Mouse (Mus musculus) urinary bladder, postnatal 36 days (tissue): ENCODE measurements around the gene Ism2.
"Not testable (repeated sequence)": the region's sequence is repeated elsewhere in the genome, so short reads cannot be mapped to it uniquely, and the experiment has no call there.

Experiments used
- DNase-seq, 2 experiments: peaks; one replicate each; pipeline ENCODE4 v3.0.0; 2022; ENCODE audit warnings: low spot score in 2 of 2, mixed read lengths in 1 of 2

The Ism2 gene

DNA sequence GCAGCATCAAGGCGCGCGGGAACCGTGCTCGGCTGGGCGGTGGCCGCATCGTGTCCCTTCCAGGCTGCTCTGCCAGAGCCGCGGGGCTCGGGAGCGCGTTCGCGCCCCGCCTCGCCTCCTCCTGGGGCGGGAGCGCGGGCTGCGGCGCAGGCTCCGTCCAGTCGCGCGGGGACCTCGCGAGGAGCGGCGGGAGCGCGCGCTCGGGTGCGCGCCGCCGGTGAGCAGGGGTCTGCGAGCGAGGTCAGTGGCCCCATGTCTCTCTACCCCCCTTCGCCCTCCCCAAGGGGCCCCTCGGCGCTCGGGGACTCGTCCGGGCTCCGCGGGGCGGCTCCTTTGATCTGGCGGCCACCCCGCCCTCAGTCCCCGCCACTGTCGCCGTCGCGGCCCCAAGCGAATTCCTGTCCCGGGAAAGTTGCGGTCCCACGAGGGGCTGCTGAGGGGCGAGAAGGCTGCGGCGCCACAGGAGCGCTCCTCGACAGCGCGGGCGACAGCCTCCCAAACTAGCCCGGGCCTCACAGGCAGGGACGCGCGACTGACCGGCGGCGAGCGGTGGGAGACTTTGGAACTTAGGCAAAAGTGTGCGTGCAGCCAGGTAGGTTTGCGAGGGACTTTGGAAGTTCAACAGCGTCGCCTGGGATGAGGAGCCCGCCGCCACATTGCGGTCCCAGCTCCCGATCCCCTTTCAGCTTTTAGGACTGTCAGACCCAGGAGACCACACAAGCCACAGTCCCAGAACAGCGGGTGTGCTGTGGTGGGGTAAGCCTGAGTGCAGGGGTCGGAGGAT lies at the start of gene Ism2:
Gene Ism2 (minus strand): TSS at position 49 of the 784 bp plus-strand sequence.
- DNase-seq = peak in 1 of 2 experiments; percentile 6

DNA sequence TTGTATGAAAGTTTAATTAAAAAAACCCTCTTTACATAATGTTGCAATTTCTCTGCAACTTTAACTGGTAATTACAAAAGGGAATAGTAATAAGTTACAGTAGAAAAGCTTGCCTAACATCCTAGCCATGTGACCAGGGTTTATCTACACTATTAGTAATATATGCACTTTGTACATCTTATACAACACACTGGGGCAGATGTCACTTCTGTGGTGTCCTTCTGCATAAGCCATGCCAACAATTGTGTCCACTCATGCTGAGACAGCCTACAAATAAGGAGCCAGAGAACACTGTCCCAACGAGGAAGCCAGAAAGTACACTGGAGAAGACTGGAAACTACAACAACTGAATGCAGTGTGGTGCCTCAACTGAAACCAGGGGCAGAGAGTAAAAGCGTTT lies 48.5 kb upstream of the Ism2 start:
- DNase-seq = no peak

DNA sequence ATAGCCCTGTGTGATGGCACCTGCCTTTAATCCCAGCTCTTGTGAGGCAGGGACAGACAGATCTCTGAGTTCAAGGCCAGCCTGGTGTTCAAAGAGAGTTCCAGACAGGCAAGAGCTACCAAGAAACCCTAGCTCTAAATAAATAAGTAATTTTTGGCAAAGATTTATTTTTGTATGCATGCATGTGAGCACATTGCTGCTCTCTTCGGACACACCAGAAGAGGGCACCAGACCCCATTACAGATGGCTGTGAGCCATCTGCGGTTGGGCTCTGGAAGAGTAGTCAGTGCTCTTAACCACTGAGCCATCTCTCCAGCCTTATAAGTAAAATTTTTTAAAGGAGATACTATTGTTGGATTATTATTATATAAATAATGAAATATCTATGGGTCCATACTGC lies 48.0 kb upstream of the Ism2 start:
- no peak for DNase-seq

DNA sequence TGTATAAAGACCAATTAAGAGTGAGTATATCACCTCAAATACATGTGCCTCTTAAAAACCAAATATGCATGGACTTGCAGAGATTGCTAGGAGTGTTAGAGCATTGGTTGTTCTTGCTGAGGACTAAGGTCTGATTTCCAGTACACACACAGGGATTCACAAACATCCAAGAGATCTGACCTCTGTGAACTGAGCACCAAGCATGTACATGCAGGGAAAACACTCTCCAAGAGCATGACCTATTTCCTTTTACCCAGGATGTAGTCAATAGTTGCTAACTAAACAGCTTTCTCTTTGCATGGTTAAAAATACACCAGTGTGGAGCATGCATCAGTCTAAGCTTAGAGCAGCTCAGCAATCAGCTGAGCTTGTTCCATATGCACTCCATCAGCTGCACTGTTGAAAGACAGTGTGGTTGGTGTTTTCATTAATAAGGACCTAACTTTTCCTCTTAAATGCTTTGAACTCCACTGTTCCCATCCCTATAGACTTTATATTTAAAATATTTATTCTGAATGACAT lies 43.6 kb upstream of the Ism2 start:
- DNase-seq = no peak

DNA sequence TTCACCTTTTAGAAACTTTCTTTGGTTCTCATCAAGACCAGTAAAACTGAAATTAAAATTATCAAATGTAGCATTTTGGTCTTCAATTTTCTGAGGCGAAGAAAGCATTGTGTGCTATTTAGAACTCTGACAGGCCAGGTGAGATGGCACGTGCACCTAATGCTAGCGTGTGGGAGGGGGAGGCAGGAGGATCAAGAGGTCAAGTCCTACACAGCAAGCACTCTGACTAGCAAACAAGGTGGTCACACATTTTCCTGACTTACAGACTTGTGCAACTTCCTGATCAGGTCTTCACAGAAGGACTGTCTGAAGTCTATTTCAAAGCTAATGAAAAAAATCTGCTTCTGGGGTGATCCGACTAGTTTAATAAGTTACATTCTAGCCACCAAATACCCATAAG lies 38.6 kb upstream of the Ism2 start:
- no peak for DNase-seq

DNA sequence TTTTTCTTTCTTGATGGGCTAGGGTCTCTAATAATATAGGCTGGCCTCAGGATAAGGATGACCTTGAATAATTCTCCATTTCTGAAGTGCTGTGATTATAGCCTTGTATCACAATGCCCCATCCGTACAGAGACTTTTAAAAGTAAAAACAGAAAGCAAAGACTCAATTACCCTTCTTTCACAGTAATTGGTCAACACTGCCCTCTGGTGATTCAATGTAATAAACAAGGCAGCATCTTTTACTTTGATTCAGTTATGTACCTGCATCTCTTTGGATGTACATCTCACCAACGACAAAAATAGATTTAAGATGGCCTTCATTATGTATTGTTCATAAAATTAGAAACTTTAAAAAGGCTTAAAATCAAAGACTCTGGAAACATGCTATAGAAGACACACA lies 35.4 kb upstream of the Ism2 start:
- DNase-seq = no peak

DNA sequence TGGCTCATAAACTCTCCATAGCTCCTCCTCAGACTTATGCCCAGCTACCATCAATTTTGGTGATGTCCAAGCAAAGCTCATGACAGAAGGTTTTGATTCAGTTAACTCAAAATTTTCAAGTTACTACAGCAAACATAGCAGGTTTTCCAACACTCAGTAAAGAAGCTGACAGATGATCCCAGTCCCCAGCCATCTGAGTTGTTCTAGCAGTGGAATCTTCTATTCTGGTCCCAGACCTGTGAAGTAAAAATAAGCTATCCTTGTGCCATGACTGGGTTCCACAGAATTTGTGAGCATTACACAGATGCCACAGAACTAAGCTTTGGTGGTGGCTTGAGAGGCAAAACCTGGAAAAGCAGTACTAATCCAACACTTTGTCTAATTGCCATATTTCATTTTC lies 34.3 kb upstream of the Ism2 start:
- no peak for DNase-seq

DNA sequence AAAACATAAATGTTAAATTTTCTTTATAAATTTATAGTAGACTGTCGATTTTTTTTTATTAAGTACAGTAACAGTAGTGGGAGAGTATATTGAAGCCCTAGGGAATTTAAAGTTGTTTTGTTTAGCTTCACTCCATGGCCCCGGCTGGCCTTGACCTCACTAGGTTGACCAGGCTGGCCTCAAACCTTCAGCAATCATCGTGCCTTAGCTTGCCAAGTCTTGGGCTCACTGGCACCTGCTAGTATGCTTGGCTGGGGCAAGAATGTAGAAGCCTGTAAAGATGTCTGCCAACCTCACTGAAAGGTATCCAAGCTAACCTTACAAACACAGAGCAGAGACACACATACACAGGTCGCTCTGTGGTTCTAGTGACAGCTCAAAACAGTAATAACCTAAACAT lies 33.0 kb upstream of the Ism2 start:
- DNase-seq = no peak

DNA sequence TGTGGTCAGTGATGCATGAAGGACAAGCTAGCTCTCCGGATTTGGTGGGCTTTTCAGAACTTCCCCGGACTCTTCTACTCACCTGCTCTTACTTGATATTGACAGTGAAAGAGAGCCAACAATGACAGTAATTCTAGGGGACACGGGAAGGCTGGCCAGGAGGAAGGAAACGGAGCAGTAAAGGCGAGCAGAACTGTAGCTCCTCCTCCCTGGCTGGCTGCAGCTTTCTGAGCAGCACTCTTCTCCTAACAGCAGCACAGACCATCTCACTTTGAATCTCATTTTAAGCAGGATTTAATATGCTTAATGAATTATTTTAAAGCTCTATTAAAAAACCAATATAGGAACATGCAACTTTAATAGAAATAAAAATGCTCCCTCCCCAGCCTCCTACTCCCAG lies 32.4 kb upstream of the Ism2 start:
- DNase-seq = no peak

DNA sequence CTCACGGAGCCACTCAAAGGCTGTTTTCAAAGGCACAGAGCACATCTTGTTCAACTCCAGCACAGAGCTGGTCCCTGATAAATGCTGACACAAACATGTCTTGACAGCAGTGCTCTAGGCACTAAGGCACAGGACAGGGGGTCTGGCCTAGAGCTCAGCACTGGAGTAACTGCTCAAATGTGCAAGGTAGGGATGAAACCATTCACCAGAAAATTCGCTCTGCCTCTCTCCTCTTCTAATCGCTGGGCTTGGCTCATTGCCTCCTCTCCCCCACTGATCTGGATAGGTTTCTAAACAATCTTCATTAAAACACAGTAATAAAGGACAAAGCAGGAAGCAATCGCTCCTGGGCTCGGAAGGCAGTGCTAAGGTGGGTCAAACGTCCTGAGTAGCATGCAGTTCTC lies 31.6 kb upstream of the Ism2 start:
- no peak for DNase-seq

DNA sequence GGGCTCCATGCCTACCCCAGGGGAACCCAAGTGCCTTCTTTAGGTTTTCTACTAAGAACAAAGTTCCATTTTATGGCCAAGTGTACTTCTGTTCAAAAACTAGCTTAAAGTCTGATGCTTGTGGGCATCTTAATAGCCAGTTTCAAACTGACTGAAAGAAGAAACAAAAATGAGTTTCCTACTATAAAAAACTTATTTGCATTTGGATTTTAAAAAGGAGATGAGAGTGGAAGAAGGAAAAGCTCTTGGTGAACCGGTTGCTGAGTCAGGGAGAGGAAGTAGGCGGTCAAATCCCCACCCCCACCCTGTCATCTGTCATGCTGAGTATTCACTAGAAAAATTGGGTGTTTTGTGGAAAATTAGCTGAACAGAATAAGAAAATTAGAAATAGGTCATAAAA lies 30.7 kb upstream of the Ism2 start:
- no peak for DNase-seq

DNA sequence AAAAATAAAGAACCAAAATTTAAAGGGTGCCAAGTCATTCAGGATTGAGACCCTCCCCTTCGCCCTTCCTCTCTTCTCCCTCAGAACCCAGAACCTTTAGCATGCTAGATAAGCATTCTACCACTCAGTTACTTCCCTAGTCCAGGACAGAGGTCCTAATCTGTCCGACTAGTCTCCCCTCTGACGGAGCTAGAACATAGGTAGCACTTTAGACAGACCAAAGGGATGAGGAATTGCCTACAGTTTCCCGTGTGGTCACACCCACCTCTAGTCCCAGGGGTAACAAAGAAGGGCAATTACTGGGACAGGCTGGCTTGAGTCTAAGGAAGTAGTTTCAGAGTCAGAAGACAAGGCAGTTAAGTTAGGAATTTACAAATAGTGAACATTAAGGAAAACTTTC lies 28.5 kb upstream of the Ism2 start:
- DNase-seq = no peak

DNA sequence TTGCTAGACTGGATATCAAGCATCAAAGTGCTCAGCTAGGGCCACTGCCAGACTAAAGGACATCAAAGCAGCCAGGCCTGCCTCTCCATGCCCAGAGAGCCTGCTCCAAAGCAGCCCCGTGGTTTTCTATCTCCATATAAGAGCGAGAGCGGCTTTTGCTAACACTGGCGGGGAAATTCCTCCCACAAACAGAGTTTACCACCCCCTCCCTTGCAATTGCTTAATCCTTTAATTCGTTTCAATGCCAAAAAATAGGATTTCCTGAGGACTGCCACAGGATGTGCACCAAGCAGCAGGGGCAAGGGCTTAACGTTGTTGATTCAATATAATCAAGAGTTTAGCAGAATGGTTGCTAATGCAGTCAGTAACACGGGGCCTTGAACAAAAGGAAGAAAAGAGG lies 28.1 kb upstream of the Ism2 start:
- DNase-seq = no peak

DNA sequence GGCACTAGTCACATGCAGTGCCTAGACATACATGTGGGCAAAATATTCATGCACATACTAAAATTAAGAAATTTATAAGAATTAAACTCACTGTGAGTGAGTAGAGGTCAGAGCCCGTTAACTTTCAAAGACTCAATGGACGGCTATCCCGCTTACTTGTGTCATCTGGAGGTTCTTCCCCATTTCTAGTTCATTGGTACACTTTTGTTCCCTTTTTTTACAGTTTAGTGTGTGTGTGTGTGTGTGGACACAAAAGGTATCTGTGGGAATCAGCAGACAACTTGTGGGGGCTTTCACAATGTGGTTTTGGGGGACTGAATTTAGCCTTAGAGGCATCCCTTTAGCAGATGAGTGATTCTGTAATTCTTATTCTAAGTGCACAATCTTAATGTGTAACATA lies 25.9 kb upstream of the Ism2 start:
- DNase-seq = no peak

DNA sequence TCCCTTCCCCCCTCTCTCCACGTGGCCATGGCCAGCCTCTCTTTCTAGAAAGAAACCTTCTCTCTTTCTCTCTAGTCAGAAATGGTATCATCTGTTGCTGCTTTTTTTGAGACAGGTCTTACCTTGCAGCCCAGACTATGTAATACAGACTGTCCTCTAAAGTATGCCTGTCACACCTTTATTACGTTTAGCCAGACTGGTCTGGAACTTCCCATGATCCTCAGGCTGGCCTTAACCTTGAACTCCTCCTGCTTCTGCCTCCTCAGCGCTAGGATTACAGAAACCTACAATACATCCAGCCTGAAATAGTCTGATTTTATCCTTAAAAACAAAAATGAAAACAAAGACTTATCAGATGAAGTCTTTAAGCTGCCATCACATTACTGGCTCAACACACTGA lies 19.7 kb upstream of the Ism2 start:
- DNase-seq = no peak

DNA sequence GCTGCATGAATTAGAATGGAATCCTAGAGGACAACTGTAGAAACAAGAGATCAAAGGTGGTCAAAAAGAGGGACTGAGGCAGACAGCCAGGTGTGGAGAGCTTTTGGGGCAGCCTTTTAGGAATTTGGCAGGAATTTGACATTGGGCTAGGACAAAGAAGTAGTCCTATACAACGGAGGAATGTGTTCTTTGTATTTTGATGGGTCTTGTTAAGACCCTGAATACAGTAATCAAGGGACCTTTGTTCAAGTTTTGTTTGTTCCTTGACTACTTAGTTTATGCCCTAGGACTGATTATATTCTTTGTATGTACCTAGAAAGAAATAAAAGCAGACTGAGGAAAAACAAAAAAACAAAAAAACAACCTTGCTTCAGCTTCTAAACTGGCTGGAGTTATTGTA lies 18.4 kb upstream of the Ism2 start:
- DNase-seq = no peak

DNA sequence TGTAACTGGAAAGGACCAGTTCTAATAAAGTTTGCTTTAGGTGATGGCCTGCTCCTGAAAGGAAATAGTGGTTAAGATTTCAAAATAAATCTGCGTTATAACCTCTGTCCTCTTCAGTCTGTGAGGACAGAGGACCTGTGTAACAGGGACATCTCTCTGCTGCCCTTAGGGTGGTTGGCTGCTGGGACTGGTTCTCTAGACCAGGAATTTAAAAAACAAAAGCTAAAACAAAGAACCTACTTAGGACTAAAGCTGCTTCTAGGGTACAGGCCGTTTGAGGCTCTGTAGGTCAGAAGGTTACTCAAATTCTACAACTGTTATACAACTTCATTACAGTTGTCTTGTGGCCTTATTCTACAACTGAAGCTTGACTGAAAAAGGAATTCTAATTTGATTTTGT lies 13.6 kb upstream of the Ism2 start:
- DNase-seq = no peak

DNA sequence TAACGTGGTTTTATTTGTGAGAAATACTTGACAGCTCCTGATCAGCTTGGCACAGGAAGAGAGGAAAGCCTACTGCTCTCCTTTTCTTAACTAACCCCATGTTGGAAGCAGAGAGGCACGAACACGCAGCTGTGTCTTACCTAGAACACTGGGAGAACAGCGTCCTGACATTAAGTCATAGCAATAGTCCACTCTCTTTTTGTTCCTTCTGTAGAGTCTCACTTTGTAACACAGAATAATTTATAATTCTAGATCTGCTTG lies 7.0 kb upstream of the Ism2 start:
- not testable (repeated sequence) for DNase-seq

DNA sequence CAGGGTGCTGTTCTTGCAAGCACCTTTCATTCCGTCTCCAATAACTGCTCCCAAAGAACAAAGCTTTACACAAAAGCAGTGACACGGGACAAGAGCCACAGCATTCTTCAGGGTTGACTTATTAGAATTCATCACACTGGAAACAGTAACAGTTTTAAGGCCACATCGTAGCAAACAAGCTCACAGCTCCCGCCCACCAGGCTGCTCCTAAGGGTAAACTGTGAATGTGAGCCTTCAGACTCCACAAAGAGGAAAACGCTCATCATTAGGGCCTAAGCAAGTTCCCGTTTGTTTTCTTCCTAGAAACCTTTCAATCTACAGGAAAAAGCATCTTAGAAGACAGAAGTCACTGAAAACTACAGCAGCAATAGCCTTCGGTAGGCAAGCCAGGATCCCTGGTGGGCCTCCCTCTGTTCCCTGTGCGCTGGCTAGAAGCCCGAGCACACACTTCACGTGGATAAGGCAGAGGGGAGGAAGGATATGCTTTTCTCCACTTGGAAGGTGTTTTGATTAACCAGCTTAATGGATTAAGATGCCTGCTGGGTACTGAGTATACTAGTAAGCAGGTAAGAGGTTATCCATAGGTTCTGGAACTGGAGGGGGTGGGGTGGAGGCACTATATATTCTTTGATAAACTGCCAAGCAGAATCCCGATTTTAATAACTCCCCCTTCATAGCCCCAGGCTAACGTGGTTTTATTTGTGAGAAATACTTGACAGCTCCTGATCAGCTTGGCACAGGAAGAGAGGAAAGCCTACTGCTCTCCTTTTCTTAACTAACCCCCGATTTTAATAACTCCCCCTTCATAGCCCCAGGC lies 6.5 kb upstream of the Ism2 start:
- DNase-seq = no peak

DNA sequence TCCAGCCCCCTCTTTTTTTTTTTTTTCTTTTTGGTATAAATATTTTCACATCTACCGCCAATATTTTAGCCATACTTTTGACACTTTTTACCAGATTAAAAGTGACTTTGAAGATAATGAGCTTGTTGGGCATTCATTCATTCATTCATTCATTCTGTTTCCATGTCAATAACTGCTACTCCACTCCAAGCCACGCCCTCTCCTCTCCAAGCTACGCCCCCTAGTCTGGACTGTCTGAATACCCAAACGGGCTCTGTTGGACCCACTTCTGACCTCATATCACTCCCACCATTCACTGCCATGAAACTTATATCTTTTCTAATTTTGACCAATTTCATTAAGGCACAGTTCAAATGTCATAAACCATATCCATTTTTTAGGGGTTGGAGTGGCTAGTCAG lies 1.7 kb upstream of the Ism2 start:
- DNase-seq = no peak

DNA sequence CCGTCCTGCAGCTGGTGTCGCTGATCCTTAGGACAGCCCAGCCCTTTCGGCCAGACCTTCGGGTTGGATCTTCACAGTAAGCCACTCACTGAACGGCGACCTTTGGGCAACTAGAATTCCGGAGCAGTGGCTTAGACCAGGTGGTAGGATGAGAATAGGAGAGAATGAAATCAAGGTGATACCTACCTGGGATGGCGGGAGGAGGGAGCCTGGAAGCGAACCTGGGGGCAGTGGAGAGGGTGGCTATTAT lies 861 bp upstream of the Ism2 start:
- no peak for DNase-seq

DNA sequence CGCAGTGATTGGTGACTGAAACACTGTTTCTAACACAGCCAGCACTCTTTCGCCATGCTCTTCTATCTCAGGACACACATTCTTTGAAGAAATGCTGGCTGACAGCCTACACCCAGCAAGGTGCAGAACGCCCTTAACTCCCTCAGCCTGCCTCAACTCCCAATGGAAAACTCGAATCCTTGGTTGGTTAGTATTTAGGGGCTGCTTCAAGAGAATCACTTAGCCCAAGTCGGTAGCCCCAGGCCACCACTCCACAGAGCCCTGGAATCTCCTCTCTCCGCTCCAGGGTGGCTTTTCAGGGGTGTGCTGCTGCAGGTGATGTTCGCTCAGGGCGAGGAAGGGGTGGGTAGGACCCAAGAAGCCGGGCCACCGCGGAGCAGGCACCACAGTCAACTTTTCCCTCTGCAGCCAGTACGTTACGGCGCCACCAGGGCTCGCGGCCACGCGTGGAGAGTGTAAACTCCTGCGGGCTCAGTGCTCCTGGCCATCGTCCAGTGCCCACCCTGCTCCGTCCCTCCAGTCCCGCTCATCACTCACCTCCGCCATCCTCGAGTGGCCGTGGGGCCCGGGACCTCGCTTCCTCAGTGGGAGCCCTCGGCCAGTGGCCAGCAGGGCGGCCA lies 358 bp downstream of the Ism2 start:
- DNase-seq = no peak

DNA sequence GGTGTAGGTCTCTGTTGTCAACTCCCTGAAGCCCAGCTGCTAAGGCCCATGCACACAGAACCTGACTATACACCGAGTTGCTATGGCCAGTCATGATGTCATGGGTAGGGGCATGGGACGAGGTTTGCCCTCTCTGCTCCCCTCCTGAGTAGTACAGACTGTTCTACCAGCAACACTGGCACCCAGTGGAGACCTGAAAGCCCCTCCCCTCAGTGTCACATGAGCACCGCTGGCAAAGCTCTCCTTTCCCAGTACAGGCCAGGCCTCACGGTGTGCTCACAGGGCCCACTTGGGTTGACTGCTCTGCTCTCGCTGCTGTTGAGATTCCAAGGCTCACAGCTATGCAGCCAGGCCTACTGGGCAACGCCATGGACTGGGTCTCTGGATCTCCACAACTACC lies 5.6 kb downstream of the Ism2 start:
- no peak for DNase-seq
